Mouse (Mus musculus) spleen, adult 2 months (tissue): ENCODE data around the gene Gpr25. TPM values are rescaled to one million over a fixed set of nuclear protein-coding genes. Genes with fewer than 3 reads are reported as not detected.
A peak's percentile ranks its signal among the peaks of the same experiment; 100 is the strongest.

Experiments
- DNase-seq, 2 experiments: peaks; one replicate each; pipeline versions ENCODE4 v3.0.0 to v3.0.0-alpha.2; 2012 to 2021; ENCODE audit warnings: low spot score in 2 of 2, low read depth in 1 of 2
- H3K27ac ChIP-seq: fragments of 200-500 bp; 2 replicates; pipeline ENCODE4 v1.5.1; 2012; ENCODE audit warnings: low read length, inconsistent platforms; ENCODE audit not compliant: insufficient read depth
- H3K27me3 ChIP-seq: fragments of 200-500 bp; 2 replicates; pipeline ENCODE4 v1.6.1; 2012; ENCODE audit warnings: mild to moderate bottlenecking, moderate library complexity, low read length, inconsistent platforms; ENCODE audit not compliant: control insufficient read depth, insufficient read depth
- H3K36me3 ChIP-seq: fragments of 200-500 bp; 2 replicates; pipeline ENCODE4 v1.6.1; 2012; ENCODE audit warnings: mild to moderate bottlenecking, low read length, inconsistent platforms; ENCODE audit not compliant: control insufficient read depth, insufficient read depth
- H3K4me1 ChIP-seq: fragments of 200-500 bp; 2 replicates; pipeline ENCODE4 v1.6.1; 2011; ENCODE audit warnings: inconsistent platforms; ENCODE audit not compliant: control insufficient read depth, insufficient read depth, insufficient read length
- H3K4me3 ChIP-seq: fragments of 200-500 bp; 2 replicates; pipeline ENCODE4 v1.5.1; 2011; ENCODE audit warnings: mild to moderate bottlenecking, inconsistent platforms; ENCODE audit not compliant: insufficient read depth, insufficient read length; ENCODE audit errors: extremely low read depth
- CTCF ChIP-seq: fragments of 200-500 bp; IDR thresholded peaks from 2 replicates; pipeline ENCODE4 v1.5.1; 2011; ENCODE audit warnings: mild to moderate bottlenecking, inconsistent platforms; ENCODE audit not compliant: insufficient read depth, insufficient read length, insufficient replicate concordance; ENCODE audit errors: extremely low read depth
- POLR2A ChIP-seq: fragments of 200-500 bp; IDR thresholded peaks from 2 replicates; pipeline ENCODE4 v1.6.1; 2011; ENCODE audit warnings: low read depth, low read length, inconsistent platforms
- WGBS: fragments of 180-500 bp; shearing (Covaris S2); methylation state at CpG from one replicate; pipeline ENCODE4 v1.1.7; 2018; 5-methylcytosine and 5-hydroxymethylcytosine counted together
- polyA plus RNA-seq: library from polyadenylated mRNA; depleted of rRNA; stranded (reverse); fragments of >200 nt; gene quantifications from 2 replicates; pipeline ENCODE4 v1.2.3, GENCODE M21; 2012; rRNA removed

Gpr25 gene
- 3.1 and 6.8 TPM in 2 replicates for polyA plus RNA-seq

GRCm38 (mm10) chr1:136260635-136261238 lies at the start of gene Gpr25:
TSS of gene Gpr25 (minus strand) at chr1:136260873.
- Histone ChIP-seq H3K4me1 (peaks cover 14% of the 10 kb centered on the region), H3K27ac (no peak within 1 kb of the TSS), H3K4me3 (peak within 1 kb of the TSS; percentile 17; the same call in 1 of the 2 replicates), H3K27me3 (peaks cover 14% of the 10 kb centered on the region), H3K36me3 (no peaks in the 10 kb centered on the region)
- 20% methylated on average over 28 of the region's 28 CpGs for WGBS
- DNase-seq: no peak
- TF ChIP-seq CTCF: no peak
- TF ChIP-seq POLR2A: no peak

DNA sequence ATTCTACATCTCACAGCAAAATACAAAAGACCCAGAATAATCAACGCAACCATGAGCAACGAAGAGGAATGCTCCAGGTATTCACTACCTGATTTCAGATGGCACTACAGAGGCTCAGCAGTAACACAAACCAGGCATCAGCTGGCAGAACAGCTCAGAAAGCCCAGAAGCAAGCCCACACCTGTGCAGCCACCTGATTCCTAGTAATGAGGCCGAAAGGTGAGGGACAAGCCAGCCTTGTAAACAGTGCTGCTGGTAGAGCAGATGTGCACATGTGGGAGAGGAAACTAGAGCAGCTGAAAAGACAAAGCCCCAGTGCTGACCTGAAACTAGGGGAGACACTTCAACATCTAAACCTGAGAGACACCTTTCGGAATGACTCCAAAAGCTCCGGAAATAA lies 48.5 kb upstream of the Gpr25 start:
- Histone ChIP-seq H3K27ac (no peak overlapping the region), H3K27me3 (no peaks in the 10 kb centered on the region), H3K36me3 (no peaks in the 10 kb centered on the region), H3K4me3 (no peak overlapping the region), H3K4me1 (no peaks in the 10 kb centered on the region)
- no peak for DNase-seq
- 95% methylated on average over 5 of the region's 5 CpGs for WGBS
- TF ChIP-seq POLR2A (no peak), CTCF (no peak)

DNA sequence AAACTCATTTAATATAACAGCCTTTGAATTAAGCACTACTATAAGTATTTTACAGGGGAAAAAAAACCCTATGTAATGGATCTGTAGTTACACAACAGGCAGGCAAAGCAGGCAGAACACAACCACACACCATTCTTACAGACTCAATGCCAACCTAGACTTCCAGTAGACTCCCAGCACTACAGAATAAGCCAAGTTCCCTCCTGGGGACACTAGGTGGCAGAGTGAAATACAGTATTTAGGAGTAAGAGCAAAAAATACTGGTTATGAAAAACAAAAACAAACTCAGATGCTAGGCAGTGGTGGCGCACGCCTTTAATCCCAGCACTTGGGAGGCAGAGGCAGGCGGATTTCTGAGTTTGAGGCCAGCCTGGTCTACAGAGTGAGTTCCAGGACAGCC lies 45.8 kb upstream of the Gpr25 start:
- Histone ChIP-seq H3K4me1 (no peaks in the 10 kb centered on the region), H3K27ac (no peak overlapping the region), H3K27me3 (no peaks in the 10 kb centered on the region), H3K4me3 (no peak overlapping the region), H3K36me3 (peaks cover 6% of the 10 kb centered on the region)
- 67% methylated on average over 3 of the region's 3 CpGs for WGBS
- TF ChIP-seq POLR2A: no peak
- no peak for TF ChIP-seq CTCF
- peak in 1 of 2 experiments; percentile 10 for DNase-seq

DNA sequence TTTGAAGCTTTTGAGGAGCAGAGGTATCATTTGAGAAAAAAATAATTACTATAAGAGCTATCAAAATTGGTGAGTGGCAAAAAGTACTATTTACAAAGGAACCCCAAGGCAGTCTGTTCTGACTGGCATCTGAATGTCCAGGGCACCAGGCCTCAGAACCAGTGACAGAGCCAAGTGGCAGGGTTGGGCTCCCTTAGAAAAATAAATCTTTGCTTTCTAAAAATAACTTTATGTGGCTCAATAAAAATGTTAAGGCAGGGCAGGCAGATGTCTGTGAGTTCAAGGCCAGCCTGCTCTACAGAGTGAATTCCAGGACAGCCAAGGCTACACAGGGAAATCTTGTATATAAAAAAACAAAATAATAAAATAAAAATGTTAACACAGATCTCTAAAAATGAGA lies 33.3 kb upstream of the Gpr25 start:
- no peaks in the 10 kb centered on the region for H3K4me1 ChIP-seq
- DNase-seq: no peak
- TF ChIP-seq CTCF: no peak
- TF ChIP-seq POLR2A: no peak
- H3K4me3 ChIP-seq: no peak overlapping the region
- peaks cover 2% of the 10 kb centered on the region for H3K36me3 ChIP-seq
- no peak overlapping the region for H3K27ac ChIP-seq
- H3K27me3 ChIP-seq: no peaks in the 10 kb centered on the region

DNA sequence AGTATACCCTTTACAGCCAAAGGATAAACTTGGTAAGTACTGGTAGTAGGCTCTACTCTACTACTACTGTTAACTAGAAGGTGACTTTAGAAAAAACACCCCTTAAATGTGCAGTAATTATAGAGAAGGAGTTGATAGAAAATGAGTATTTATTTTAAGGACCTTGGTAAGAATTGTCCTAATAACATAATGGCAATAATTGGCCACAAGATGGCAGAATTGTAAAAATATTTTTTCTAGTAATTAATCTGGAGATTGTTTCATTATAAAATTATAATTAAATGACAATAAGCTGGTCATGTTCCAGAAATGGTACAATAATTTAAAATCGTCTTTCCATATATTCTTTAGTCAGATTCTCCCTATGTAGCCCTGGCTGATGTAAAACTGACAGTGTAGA lies 29.1 kb upstream of the Gpr25 start:
- no peak for DNase-seq
- no peaks in the 10 kb centered on the region for H3K27me3 ChIP-seq
- no peak overlapping the region for H3K27ac ChIP-seq
- no peak overlapping the region for H3K4me3 ChIP-seq
- 62% methylated on average over 1 of the region's 1 CpGs for WGBS
- TF ChIP-seq POLR2A: no peak
- no peak for TF ChIP-seq CTCF
- H3K4me1 ChIP-seq: no peaks in the 10 kb centered on the region
- H3K36me3 ChIP-seq: peaks cover 4% of the 10 kb centered on the region; the same call in 1 of the 2 replicates

GRCm38 (mm10) chr1:136277366-136277765 lies 16.7 kb upstream of the Gpr25 start:
- no peaks in the 10 kb centered on the region for H3K4me1 ChIP-seq
- WGBS: 90% methylated on average over 8 of the region's 8 CpGs
- no peak for TF ChIP-seq CTCF
- TF ChIP-seq POLR2A: no peak
- no peaks in the 10 kb centered on the region for H3K27me3 ChIP-seq
- peaks cover 55% of the 10 kb centered on the region for H3K36me3 ChIP-seq
- H3K27ac ChIP-seq: no peak overlapping the region
- DNase-seq: no peak
- no peak overlapping the region for H3K4me3 ChIP-seq

GRCm38 (mm10) chr1:136268224-136268623 lies 7.6 kb upstream of the Gpr25 start:
- TF ChIP-seq CTCF: no peak
- TF ChIP-seq POLR2A: no peak
- 76% methylated on average over 7 of the region's 7 CpGs for WGBS
- Histone ChIP-seq H3K27me3 (no peaks in the 10 kb centered on the region), H3K4me3 (no peak overlapping the region), H3K27ac (no peak overlapping the region), H3K36me3 (peaks cover 25% of the 10 kb centered on the region), H3K4me1 (no peaks in the 10 kb centered on the region)
- no peak for DNase-seq
